Mouse (Mus musculus) layer of hippocampus, postnatal 10 days (tissue): ENCODE results near the gene Ankrd6. TPM values are rescaled to one million over a fixed set of nuclear protein-coding genes. Genes with fewer than 3 reads are reported as not detected.

ENCODE experiments used
- DNase-seq, 2 experiments: peaks; one replicate each; pipeline ENCODE4 v3.0.0; 2021; ENCODE audit warnings: low spot score in 2 of 2
- total RNA-seq, 2 experiments: library from RNA; stranded (reverse); gene quantifications; 2 replicates each; pipeline ENCODE4 v1.2.3; 2021

Ankrd6 gene
- total RNA-seq, 2 experiments from 2014 or later = 30.7 to 32.1 TPM

DNA sequence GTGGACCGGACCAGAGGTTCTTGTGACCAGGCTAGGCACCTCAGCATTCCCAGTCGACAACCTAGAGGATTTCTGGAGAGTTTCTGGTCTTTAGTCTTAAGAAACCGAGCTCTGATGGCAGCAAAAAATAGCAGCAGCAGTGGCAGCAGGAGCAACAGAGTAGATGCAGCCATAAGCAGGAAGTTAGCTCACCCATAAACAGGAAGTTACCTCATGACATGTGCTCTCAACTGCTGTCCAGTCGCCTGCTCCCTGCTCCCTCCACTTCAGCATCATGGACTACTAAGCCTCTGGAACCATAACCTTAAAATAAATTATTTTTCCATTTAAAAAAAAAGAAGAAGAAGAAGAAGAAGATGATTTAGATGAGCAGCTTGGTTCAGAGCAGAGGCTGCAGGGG, 161.6 kb downstream of the Ankrd6 start:
- DNase-seq = no peak

DNA sequence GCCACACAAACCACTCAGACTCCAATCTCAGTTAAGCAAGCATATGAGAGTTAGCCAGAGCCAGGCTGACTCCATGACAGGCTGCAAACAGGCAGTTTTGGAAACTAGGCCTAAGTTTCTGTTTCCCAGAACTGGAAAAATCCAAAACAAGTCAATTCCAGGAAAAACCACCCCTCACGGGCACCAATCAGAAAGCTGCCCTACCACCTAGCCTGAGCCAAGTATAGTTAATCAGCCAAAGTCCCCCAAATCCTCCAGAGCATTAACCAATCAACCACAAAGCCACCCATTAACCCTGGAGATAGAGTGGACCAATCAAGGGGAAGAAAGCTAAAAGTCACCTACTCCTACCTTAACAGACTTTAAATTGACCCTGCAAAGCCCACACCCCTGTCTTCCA, 163.5 kb downstream of the Ankrd6 start:
- no peak for DNase-seq

DNA sequence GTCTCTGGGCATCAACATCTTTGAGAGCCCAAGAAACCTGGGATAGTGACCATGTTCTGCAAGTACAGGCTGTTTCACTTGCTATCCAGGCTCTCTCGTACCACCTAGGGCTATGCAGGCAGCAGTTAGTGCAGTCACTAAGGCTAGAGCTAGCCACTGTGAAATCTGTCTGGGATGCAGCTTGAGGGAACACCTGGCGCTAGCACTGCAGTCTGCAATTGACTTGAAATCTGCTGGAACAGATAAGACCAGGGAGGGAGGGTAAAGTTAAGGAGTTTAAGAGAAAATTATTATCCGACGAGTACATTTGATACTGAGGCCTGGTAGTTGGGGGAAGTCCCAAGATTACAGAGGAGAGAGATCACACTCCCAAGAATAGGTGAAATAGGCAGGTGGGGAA, 170.6 kb downstream of the Ankrd6 start:
- no peak for DNase-seq

DNA sequence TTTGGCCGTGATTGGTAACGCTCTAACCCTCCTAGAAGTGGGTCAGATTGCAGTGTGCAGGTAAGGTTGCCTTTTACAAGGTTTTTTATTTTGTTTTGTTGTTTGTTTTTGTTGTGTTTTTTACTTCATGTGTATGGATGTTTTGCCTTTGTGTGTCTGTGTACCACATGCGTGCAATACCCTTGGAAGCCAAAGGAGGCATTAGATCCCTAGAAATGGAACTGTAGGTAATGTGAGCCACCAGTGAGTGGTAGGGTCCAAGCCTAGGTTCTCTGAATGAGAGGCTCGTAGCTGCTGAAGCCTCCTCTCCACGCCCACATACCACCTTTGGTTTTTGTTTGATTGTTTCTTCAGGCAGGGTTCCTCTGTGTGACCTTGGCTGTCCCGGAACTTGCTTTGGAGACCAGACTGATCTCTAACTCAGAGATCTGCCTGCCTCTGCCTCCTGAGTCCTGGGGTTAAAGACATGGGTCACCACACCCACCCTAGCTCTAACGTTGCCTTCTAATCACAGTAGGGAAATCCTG, 180.3 kb downstream of the Ankrd6 start:
- no peak for DNase-seq

DNA sequence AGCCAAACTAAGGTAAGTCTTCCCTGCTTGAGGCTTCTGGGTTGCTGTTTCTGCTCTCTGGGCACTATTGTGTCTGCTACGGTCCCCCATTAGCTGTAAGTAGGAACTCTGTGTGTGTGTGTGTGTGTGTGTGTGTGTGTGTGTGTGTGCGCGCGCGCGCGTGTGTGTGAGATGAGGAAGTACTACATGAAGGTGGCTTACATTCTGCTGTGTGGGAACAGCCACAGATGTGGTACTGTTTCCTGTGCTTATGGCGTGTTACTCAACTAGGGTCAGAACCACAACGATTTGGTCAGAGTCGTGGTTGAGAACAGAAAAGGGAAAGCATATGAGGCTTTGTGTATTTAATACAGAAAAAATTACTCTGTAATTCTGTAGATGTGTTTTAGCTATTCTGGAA, 182.6 kb downstream of the Ankrd6 start:
- DNase-seq = no peak

DNA sequence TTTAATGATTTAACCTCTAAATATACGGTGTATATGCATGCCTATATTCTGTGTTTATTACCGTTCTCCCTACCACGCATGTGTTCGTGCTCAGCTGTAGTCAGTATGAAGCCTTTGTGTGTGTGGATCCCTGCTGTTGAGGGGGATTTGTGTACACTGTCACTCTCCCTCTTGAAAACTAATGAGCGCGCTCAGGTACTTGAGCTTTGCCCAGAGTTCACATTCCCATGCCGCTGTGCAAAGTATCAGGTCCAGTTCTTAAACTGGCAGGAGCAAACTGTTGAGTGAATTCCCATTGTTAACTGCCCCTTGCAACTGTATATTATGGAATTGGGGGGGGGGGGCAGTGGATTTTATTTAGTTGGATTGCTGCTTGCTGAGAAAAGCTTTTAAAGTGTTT, 183.2 kb downstream of the Ankrd6 start:
- DNase-seq = no peak

DNA sequence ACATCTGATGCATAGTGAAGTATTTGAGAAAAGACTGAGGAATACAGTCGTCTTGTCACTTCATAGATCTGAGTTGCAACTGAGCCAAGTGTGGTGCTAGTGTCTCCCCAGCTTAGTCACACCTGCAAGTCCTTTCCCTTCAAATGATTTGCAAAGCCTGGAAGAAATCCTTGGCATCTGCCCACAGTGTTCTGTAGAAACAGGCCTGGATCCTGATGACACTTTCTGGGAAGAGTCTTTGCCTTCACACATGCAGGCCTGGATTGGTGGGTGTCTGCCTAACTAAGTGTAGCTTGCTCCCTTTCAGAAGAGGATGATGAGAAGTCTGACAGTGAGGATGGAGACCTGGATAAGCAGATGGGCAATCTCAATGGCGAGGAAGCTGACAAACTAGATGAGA, 193.2 kb downstream of the Ankrd6 start:
- no peak for DNase-seq

Other genes starting within 250 kb of the Ankrd6 start
- gene Lyrm2, start 150.6 kb downstream of the Ankrd6 start, total RNA-seq = 10 to 100 TPM; 46.7 to 50.4 TPM
- 10 to 100 TPM; 54.9 to 55.0 TPM for gene Rragd, start 32.2 kb upstream of the Ankrd6 start, total RNA-seq
- gene Ube2j1, start 80.6 kb upstream of the Ankrd6 start, total RNA-seq = 100 to 1,000 TPM in 1 of 2 experiments, 10 to 100 TPM in 1; 89.4 to 109 TPM
- not detected for gene Gabrr2, start 112.2 kb upstream of the Ankrd6 start, total RNA-seq
- under 1 TPM; 0.25 to 0.42 TPM for gene Gabrr1, start 181.7 kb upstream of the Ankrd6 start, total RNA-seq
- 10 to 100 TPM; 10.6 to 11.1 TPM for gene Pm20d2, start 238.9 kb upstream of the Ankrd6 start, total RNA-seq